Mouse (Mus musculus) lung, postnatal 10 days (tissue): ENCODE data around the gene Megf11.

Experiments used
- DNase-seq: peaks from one replicate; pipeline ENCODE4 v3.0.0; 2021

Gene Megf11

GRCm38 (mm10) chr9:64528595-64528994 is 143.2 kb downstream of the Megf11 start:
- DNase-seq, result no peak

GRCm38 (mm10) chr9:64531935-64532334 is 146.5 kb downstream of the Megf11 start:
- no peak for DNase-seq

DNA sequence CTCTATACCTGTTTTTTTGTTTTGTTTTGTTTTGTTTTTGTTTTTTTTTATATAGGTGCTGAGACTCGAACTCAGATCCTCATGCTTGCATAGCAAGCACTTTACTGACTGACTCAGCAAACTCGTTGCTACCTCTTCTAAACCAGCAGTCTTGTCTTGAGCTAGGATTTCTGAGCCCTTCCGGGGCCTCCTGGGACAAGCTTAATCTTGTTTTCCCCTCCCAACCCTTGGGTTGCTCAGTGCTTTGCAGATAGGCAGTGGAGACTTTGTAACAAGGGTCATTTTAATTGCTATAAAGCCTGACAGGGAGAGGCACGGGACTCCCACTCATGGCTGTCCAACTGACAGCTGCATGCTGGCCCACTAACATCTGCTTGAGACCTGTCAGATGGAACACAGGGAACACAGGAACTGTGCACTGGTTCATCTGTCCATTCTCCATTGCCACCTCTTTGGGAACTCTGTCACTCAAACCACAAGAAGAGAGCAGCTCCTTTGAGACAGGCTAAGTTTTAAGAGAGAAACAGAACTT is 147.4 kb downstream of the Megf11 start:
- DNase-seq, result no peak

GRCm38 (mm10) chr9:64533488-64534119 is 148.2 kb downstream of the Megf11 start:
- DNase-seq, result no peak

DNA sequence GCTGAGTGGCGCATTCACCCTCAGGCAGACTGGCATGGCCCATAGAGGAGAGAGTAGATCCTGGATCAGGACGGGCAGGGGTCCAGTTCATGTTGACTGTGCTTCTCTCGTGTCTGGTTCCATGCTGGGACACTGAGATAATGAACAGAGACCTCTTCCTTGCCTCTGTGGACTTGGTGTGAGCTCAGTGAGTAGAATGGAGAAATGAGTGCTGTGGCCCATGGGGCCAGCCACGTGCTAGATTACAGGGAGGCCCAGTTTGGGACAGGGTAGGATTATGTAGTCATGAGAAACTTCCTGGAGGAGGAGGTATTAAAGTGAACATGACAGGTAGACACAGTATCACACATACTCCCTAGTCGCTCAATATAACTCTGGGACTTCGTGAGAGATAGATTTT is 148.9 kb downstream of the Megf11 start:
- DNase-seq, result no peak

DNA sequence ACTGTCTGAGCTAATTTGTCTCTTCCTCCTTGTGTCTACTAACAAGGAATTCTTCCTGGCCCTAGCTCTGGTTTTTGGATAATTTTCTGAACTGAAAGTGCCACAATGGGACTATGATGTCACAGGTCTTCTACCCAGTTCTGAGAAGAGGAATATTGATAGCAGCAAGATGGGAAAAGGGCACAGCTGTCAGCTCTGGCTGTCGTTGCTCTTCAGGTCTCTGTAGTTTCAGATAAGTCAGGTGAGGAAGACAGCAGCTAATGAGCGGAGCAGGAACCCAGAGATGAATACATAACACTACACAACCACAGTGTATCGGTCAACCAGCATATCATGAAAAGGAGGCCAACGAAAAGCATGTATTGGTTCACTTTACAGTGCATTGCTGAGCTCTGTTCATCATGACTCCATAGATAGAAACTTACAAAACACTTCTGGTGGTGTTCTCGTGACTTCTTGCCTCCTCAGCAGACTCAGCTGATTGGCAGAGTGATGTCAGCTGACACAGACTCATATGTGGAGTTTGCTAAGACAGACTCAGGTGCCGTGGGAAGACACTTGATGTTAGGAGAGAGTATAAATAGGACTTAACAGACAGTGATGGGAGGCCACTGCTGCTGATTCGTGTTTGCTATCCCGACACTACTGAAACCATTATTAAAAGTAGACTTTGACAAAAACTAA is 149.6 kb downstream of the Megf11 start:
- no peak for DNase-seq

GRCm38 (mm10) chr9:64537821-64538220 is 152.4 kb downstream of the Megf11 start:
- DNase-seq, result no peak

DNA sequence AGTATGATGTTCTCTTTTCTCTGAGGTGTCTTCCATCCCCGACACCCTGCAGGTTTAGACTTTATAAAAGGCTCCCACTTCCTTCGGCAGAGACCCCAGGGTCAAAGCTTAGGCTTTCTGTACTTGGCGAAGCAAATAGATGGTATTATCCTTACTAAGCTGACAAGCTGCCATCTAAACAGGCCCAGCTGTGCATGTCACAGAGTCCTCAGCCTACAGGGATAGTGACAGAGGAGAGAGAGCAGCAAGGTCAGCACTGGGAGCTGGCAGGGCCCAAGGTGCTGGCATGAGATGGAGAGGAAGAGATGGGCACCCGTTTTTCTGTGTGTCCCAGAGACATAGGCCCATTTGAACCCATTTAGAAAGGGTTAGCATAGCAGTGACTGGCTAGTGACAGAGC is 156.8 kb downstream of the Megf11 start:
- peak; percentile 49 for DNase-seq

- no peak for DNase-seq
Measured at GRCm38 (mm10) chr9:64543125-64543524, 157.7 kb downstream of the Megf11 start.

- DNase-seq, result peak; percentile 21
Measured at GRCm38 (mm10) chr9:64546344-64546991, 161.0 kb downstream of the Megf11 start.

- DNase-seq, result no peak
Measured at GRCm38 (mm10) chr9:64548332-64548731, 162.9 kb downstream of the Megf11 start.

DNA sequence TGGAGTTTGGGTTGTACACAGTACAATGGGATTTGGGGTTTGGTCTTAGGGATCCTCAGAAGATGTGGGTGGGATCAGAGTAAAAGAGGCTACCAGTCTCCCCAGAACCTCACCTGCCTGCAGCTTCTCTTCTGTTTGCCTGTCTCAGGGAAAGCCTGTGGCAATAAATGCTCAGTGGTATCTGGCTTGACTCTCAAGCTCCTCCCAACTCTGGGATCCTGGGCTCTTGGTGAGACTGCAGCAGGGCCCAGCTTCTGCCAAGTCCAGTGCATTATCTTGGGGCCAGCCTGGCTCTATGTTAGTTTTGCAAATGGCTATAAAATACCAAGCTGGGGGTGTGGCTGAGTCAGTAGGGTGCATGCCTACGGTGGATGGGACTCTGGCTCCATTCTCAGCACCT is 165.9 kb downstream of the Megf11 start:
- DNase-seq, result no peak

- DNase-seq, result no peak
Measured at GRCm38 (mm10) chr9:64552046-64552445, 166.6 kb downstream of the Megf11 start.

- no peak for DNase-seq
Measured at GRCm38 (mm10) chr9:64553441-64553840, 168.0 kb downstream of the Megf11 start.

- no peak for DNase-seq
Measured at GRCm38 (mm10) chr9:64555620-64556019, 170.2 kb downstream of the Megf11 start.

DNA sequence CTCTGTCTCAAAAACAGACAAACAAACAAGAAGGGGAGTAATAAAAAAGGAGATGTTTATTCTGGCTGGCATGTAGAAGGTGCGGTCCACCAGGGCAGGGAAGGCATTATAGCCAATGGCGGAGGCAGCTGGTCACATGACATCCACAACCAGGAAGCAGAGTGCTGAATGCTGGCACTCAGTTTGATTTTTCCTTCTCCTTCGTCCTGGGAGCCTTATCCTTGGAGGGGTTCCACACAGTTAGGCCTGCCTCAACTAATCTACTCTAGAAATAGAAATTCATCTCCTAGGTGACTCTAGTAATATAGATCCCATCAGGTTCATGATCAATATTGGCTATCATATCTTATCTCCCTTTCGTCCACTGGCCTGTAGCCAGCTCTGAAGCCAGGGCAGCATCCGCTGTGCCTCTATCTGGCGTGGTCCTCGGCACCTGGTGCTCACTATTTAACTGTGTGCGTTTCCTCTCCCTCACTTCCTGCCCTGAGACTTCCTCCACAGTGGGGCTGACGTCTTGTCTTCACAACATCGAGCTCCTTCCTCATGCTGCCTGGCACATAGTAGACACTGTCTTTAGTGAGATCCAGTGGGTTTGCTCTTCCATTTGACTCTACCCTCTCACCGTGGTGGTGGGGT is 171.8 kb downstream of the Megf11 start:
- DNase-seq, result no peak

GRCm38 (mm10) chr9:64557846-64558530 is 172.6 kb downstream of the Megf11 start:
- DNase-seq, result no peak

DNA sequence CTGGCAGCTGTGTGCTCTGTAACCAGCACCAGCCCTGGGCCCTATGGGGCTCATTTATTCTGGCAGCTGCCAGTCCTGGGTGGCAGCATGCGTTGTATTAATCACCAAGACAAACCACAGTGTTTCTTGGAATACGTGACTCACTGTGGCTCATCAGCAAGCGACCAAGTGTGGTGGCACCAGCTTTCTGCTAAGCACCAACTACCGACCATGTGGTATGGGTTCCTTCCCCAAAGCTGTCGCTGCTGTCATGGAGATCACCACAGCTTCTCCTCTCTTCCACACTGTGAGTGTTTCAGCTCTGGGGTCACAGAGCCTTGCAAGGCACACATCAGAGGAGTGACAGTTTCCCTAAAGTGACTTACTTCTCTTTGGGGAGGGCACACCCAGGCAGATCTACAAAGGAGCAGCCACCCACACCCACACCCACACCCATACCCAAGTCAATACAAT is 178.9 kb downstream of the Megf11 start:
- DNase-seq, result no peak

- no peak for DNase-seq
Measured at GRCm38 (mm10) chr9:64565915-64566314, 180.5 kb downstream of the Megf11 start.

GRCm38 (mm10) chr9:64566376-64566775 is 180.9 kb downstream of the Megf11 start:
- no peak for DNase-seq

- no peak for DNase-seq
Measured at GRCm38 (mm10) chr9:64567482-64567881, 182.1 kb downstream of the Megf11 start.

GRCm38 (mm10) chr9:64568467-64569260 is 183.2 kb downstream of the Megf11 start:
- DNase-seq, result no peak
